Mouse (Mus musculus): ENCODE data around the gene P2ry6. TPM values are rescaled to one million over a fixed set of nuclear protein-coding genes. Genes with fewer than 3 reads are reported as not detected.
A peak's percentile ranks its signal among the peaks of the same experiment; 100 is the strongest.

P2ry6 gene
- polyA plus RNA-seq, 1 experiment from 2014 or later, result 4.8 TPM

- WGBS, result 27% methylated on average over 10 of the region's 10 CpGs
- H3K4me2 ChIP-seq (replicated peaks; ENCODE audit: low read depth, low read length), result peak overlapping the region; percentile 86
- H3K27ac ChIP-seq (ENCODE audit: low read length), result peak overlapping the region; percentile 2; the same call in 1 of the 2 replicates
- H3K9me3 ChIP-seq (ENCODE audit: low read length), result no peaks in the 10 kb centered on the region
- no peaks in the 10 kb centered on the region for H3K27me3 ChIP-seq (ENCODE audit: insufficient read depth, low read length)
- H3K36me3 ChIP-seq (ENCODE audit: insufficient read depth, low read length), result peaks cover 31% of the 10 kb centered on the region
- peak overlapping the region; percentile 88 for H3K4me3 ChIP-seq (ENCODE audit: low read length)
- ATAC-seq (ENCODE audit: low FRiP score, low TSS enrichment), result no peak
- peaks cover 96% of the 10 kb centered on the region for H3K4me1 ChIP-seq (ENCODE audit: insufficient read depth, low read length)
- peak overlapping the region; percentile 99 for H3K9ac ChIP-seq (replicated peaks; ENCODE audit: low read length)
These were observed 49.6 kb downstream of the P2ry6 start for GRCm38 (mm10) chr7:100924674-100925445.

- 74% methylated on average over 5 of the region's 5 CpGs for WGBS
- Histone ChIP-seq H3K27me3 (ENCODE audit: insufficient read depth, low read length) (no peaks in the 10 kb centered on the region), H3K9me3 (ENCODE audit: low read length) (no peaks in the 10 kb centered on the region), H3K4me1 (ENCODE audit: insufficient read depth, low read length) (peaks cover 96% of the 10 kb centered on the region), H3K4me3 (ENCODE audit: low read length) (peak overlapping the region; percentile 88), H3K9ac (replicated peaks; ENCODE audit: low read length) (peak overlapping the region; percentile 99; the same call in 1 of the 2 replicates), H3K4me2 (replicated peaks; ENCODE audit: low read depth, low read length) (peak overlapping the region; percentile 86), H3K36me3 (ENCODE audit: insufficient read depth, low read length) (peaks cover 31% of the 10 kb centered on the region), H3K27ac (ENCODE audit: low read length) (no peak overlapping the region)
- ATAC-seq (ENCODE audit: low FRiP score, low TSS enrichment), result no peak
These were observed 50.2 kb downstream of the P2ry6 start for GRCm38 (mm10) chr7:100924200-100924599.

GRCm38 (mm10) chr7:100922907-100923306 lies 51.5 kb downstream of the P2ry6 start:
- H3K4me2 ChIP-seq (replicated peaks; ENCODE audit: low read depth, low read length), result no peak overlapping the region
- H3K27me3 ChIP-seq (ENCODE audit: insufficient read depth, low read length), result no peaks in the 10 kb centered on the region
- no peak for ATAC-seq (ENCODE audit: low FRiP score, low TSS enrichment)
- no peak overlapping the region for H3K4me3 ChIP-seq (ENCODE audit: low read length)
- no peak overlapping the region for H3K27ac ChIP-seq (ENCODE audit: low read length)
- peaks cover 96% of the 10 kb centered on the region for H3K4me1 ChIP-seq (ENCODE audit: insufficient read depth, low read length)
- H3K9ac ChIP-seq (replicated peaks; ENCODE audit: low read length), result peak overlapping the region; percentile 10; the same call in 1 of the 2 replicates
- 88% methylated on average over 4 of the region's 4 CpGs for WGBS
- H3K9me3 ChIP-seq (ENCODE audit: low read length), result no peaks in the 10 kb centered on the region
- peaks cover 28% of the 10 kb centered on the region for H3K36me3 ChIP-seq (ENCODE audit: insufficient read depth, low read length)

- WGBS, result 86% methylated on average over 5 of the region's 5 CpGs
- Histone ChIP-seq H3K9ac (replicated peaks; ENCODE audit: low read length) (no peak overlapping the region), H3K4me1 (ENCODE audit: insufficient read depth, low read length) (peaks cover 96% of the 10 kb centered on the region), H3K36me3 (ENCODE audit: insufficient read depth, low read length) (peaks cover 35% of the 10 kb centered on the region), H3K4me3 (ENCODE audit: low read length) (no peak overlapping the region), H3K4me2 (replicated peaks; ENCODE audit: low read depth, low read length) (no peak overlapping the region), H3K9me3 (ENCODE audit: low read length) (no peaks in the 10 kb centered on the region), H3K27me3 (ENCODE audit: insufficient read depth, low read length) (no peaks in the 10 kb centered on the region), H3K27ac (ENCODE audit: low read length) (no peak overlapping the region; the same call in 1 of the 2 replicates)
- no peak for ATAC-seq (ENCODE audit: low FRiP score, low TSS enrichment)
These were observed 53.2 kb downstream of the P2ry6 start for GRCm38 (mm10) chr7:100921289-100921688.

- Histone ChIP-seq H3K36me3 (ENCODE audit: insufficient read depth, low read length) (peaks cover 37% of the 10 kb centered on the region), H3K9me3 (ENCODE audit: low read length) (no peaks in the 10 kb centered on the region), H3K27me3 (ENCODE audit: insufficient read depth, low read length) (no peaks in the 10 kb centered on the region), H3K27ac (ENCODE audit: low read length) (peak overlapping the region; percentile 94), H3K9ac (replicated peaks; ENCODE audit: low read length) (peak overlapping the region; percentile 56), H3K4me2 (replicated peaks; ENCODE audit: low read depth, low read length) (peak overlapping the region; percentile 38), H3K4me1 (ENCODE audit: insufficient read depth, low read length) (peaks cover 89% of the 10 kb centered on the region), H3K4me3 (ENCODE audit: low read length) (0 out of 2 replicates have a peak overlapping the region, but pooled peaks have one; percentile 4)
- peak; percentile 81 for ATAC-seq (ENCODE audit: low FRiP score, low TSS enrichment)
- 3% methylated on average over 2 of the region's 2 CpGs for WGBS
These were observed 54.7 kb downstream of the P2ry6 start for GRCm38 (mm10) chr7:100919809-100920107.

- peak; percentile 55; the same call in 1 of the 2 replicates for ATAC-seq (ENCODE audit: low FRiP score, low TSS enrichment)
- peak overlapping the region; percentile 94 for H3K27ac ChIP-seq (ENCODE audit: low read length)
- H3K9me3 ChIP-seq (ENCODE audit: low read length), result no peaks in the 10 kb centered on the region
- no peaks in the 10 kb centered on the region for H3K27me3 ChIP-seq (ENCODE audit: insufficient read depth, low read length)
- peak overlapping the region; percentile 38 for H3K4me2 ChIP-seq (replicated peaks; ENCODE audit: low read depth, low read length)
- 0 out of 2 replicates have a peak overlapping the region, but pooled peaks have one; percentile 4 for H3K4me3 ChIP-seq (ENCODE audit: low read length)
- H3K4me1 ChIP-seq (ENCODE audit: insufficient read depth, low read length), result peaks cover 89% of the 10 kb centered on the region
- peaks cover 37% of the 10 kb centered on the region for H3K36me3 ChIP-seq (ENCODE audit: insufficient read depth, low read length)
- peak overlapping the region; percentile 56; the same call in 1 of the 2 replicates for H3K9ac ChIP-seq (replicated peaks; ENCODE audit: low read length)
- 23% methylated on average over 7 of the region's 7 CpGs for WGBS
These were observed 55.2 kb downstream of the P2ry6 start for GRCm38 (mm10) chr7:100919006-100919808.

GRCm38 (mm10) chr7:100918176-100918575 lies 56.3 kb downstream of the P2ry6 start:
- Histone ChIP-seq H3K9me3 (ENCODE audit: low read length) (no peaks in the 10 kb centered on the region), H3K4me1 (ENCODE audit: insufficient read depth, low read length) (peaks cover 87% of the 10 kb centered on the region), H3K4me3 (ENCODE audit: low read length) (no peak overlapping the region), H3K36me3 (ENCODE audit: insufficient read depth, low read length) (peaks cover 27% of the 10 kb centered on the region), H3K27ac (ENCODE audit: low read length) (peak overlapping the region; percentile 94), H3K27me3 (ENCODE audit: insufficient read depth, low read length) (no peaks in the 10 kb centered on the region), H3K9ac (replicated peaks; ENCODE audit: low read length) (peak overlapping the region; percentile 56), H3K4me2 (replicated peaks; ENCODE audit: low read depth, low read length) (peak overlapping the region; percentile 38; the same call in 1 of the 2 replicates)
- ATAC-seq (ENCODE audit: low FRiP score, low TSS enrichment), result peak; percentile 11; the same call in 1 of the 2 replicates
- 11% methylated on average over 9 of the region's 9 CpGs for WGBS

- Histone ChIP-seq H3K27me3 (ENCODE audit: insufficient read depth, low read length) (no peaks in the 10 kb centered on the region), H3K36me3 (ENCODE audit: insufficient read depth, low read length) (peaks cover 23% of the 10 kb centered on the region), H3K4me1 (ENCODE audit: insufficient read depth, low read length) (peaks cover 86% of the 10 kb centered on the region), H3K4me3 (ENCODE audit: low read length) (no peak overlapping the region), H3K27ac (ENCODE audit: low read length) (peak overlapping the region; percentile 94), H3K9me3 (ENCODE audit: low read length) (no peaks in the 10 kb centered on the region), H3K4me2 (replicated peaks; ENCODE audit: low read depth, low read length) (peak overlapping the region; percentile 38; the same call in 1 of the 2 replicates), H3K9ac (replicated peaks; ENCODE audit: low read length) (peak overlapping the region; percentile 56)
- 48% methylated on average over 6 of the region's 6 CpGs for WGBS
- peak; percentile 21; the same call in 1 of the 2 replicates for ATAC-seq (ENCODE audit: low FRiP score, low TSS enrichment)
These were observed 56.7 kb downstream of the P2ry6 start for GRCm38 (mm10) chr7:100917751-100918150.

- H3K9me3 ChIP-seq (ENCODE audit: low read length), result no peaks in the 10 kb centered on the region
- no peak overlapping the region for H3K9ac ChIP-seq (replicated peaks; ENCODE audit: low read length)
- no peak for ATAC-seq (ENCODE audit: low FRiP score, low TSS enrichment)
- peaks cover 91% of the 10 kb centered on the region for H3K4me1 ChIP-seq (ENCODE audit: insufficient read depth, low read length)
- H3K36me3 ChIP-seq (ENCODE audit: insufficient read depth, low read length), result peaks cover 17% of the 10 kb centered on the region
- no peak overlapping the region for H3K4me3 ChIP-seq (ENCODE audit: low read length)
- H3K4me2 ChIP-seq (replicated peaks; ENCODE audit: low read depth, low read length), result no peak overlapping the region
- H3K27ac ChIP-seq (ENCODE audit: low read length), result peak overlapping the region; percentile 5; the same call in 1 of the 2 replicates
- H3K27me3 ChIP-seq (ENCODE audit: insufficient read depth, low read length), result no peaks in the 10 kb centered on the region
- WGBS, result 69% methylated on average over 6 of the region's 6 CpGs
These were observed 57.9 kb downstream of the P2ry6 start for GRCm38 (mm10) chr7:100916526-100916925.
